Mouse (Mus musculus) kidney, embryonic 14.5 days (tissue): ENCODE results near the gene 1700029H14Rik. TPM values are rescaled to one million over a fixed set of nuclear protein-coding genes. Genes with fewer than 3 reads are reported as not detected.

Source experiments
- ATAC-seq: fragments of 200-750 bp; cut with Nextera tagmentation; 2 replicates; pipeline ENCODE4 v1.8.0; 2017; ENCODE audit warnings: moderate number of reproducible peaks, mild to moderate bottlenecking, moderate TSS enrichment, moderate library complexity; ENCODE audit not compliant: low FRiP score, low TSS enrichment
- H3K27ac ChIP-seq: fragments of 300-500 bp; sonication (generic); 2 replicates; pipeline ENCODE4 v1.5.1; 2014; ENCODE audit warnings: low read depth, mild to moderate bottlenecking, low read length, moderate library complexity, mixed read lengths
- H3K27me3 ChIP-seq: fragments of 300-500 bp; sonication (generic); 2 replicates; pipeline ENCODE4 v1.6.1; 2014; ENCODE audit warnings: mild to moderate bottlenecking, low read length; ENCODE audit not compliant: control insufficient read depth, insufficient read depth
- H3K36me3 ChIP-seq: fragments of 300-500 bp; sonication (generic); 2 replicates; pipeline ENCODE4 v1.6.1; 2014; ENCODE audit warnings: low read length, mixed read lengths; ENCODE audit not compliant: control insufficient read depth, insufficient read depth
- H3K4me1 ChIP-seq: fragments of 300-500 bp; sonication (generic); 2 replicates; pipeline ENCODE4 v1.6.1; 2014; ENCODE audit warnings: low read length, mixed read lengths; ENCODE audit not compliant: control insufficient read depth, insufficient read depth
- H3K4me2 ChIP-seq: fragments of 300-500 bp; sonication (generic); replicated peaks from 2 replicates; pipeline ENCODE4 v1.6.1; 2014; ENCODE audit warnings: low read depth, mild to moderate bottlenecking, low read length
- H3K4me3 ChIP-seq: fragments of 300-500 bp; sonication (generic); 2 replicates; pipeline ENCODE4 v1.5.1; 2014; ENCODE audit warnings: mild to moderate bottlenecking, low read length
- H3K9ac ChIP-seq: fragments of 300-500 bp; sonication (generic); 2 replicates; pipeline ENCODE4 v1.6.1; 2014; ENCODE audit warnings: low read depth, mild to moderate bottlenecking, low read length, moderate library complexity
- H3K9me3 ChIP-seq: fragments of 300-500 bp; sonication (generic); 2 replicates; pipeline ENCODE4 v1.6.1; 2016; ENCODE audit warnings: low read length; ENCODE audit not compliant: control insufficient read depth
- WGBS: fragments of 180-500 bp; shearing (Covaris S2); extraction: QIAGEN DNeasy Blood & Tissue Kit; methylation state at CpG from one replicate; pipeline ENCODE4 v1.1.7; 2014; 5-methylcytosine and 5-hydroxymethylcytosine counted together
- polyA plus RNA-seq: library from polyadenylated mRNA; unstranded; fragments of >200 nt; fragmentation: Nextera tagmentation; extraction: Ambion mirVana; gene quantifications from 2 replicates; pipeline ENCODE4 v1.2.1, GENCODE M21; 2014

Gene 1700029H14Rik
- polyA plus RNA-seq, 1 experiment from 2014 or later: not detected

GRCm38 (mm10) chr8:13597777-13598176, 35.5 kb upstream of the 1700029H14Rik start:
- WGBS: 94% methylated on average over 6 of the region's 6 CpGs
- Histone ChIP-seq H3K4me2 (no peak overlapping the region), H3K4me1 (no peaks in the 10 kb centered on the region), H3K27ac (no peak overlapping the region), H3K27me3 (no peaks in the 10 kb centered on the region), H3K36me3 (0 out of 2 replicates have a peak, but pooled peaks cover 2% of the 10 kb centered on the region), H3K9me3 (no peaks in the 10 kb centered on the region), H3K4me3 (no peak overlapping the region), H3K9ac (no peak overlapping the region)
- no peak for ATAC-seq

GRCm38 (mm10) chr8:13595861-13596260, 33.6 kb upstream of the 1700029H14Rik start:
- Histone ChIP-seq H3K9me3 (no peaks in the 10 kb centered on the region), H3K4me1 (no peaks in the 10 kb centered on the region), H3K9ac (no peak overlapping the region), H3K4me2 (no peak overlapping the region), H3K27ac (no peak overlapping the region), H3K36me3 (0 out of 2 replicates have a peak, but pooled peaks cover 2% of the 10 kb centered on the region), H3K4me3 (no peak overlapping the region), H3K27me3 (no peaks in the 10 kb centered on the region)
- WGBS: 90% methylated on average over 6 of the region's 6 CpGs
- ATAC-seq: no peak

GRCm38 (mm10) chr8:13594884-13595323, 32.6 kb upstream of the 1700029H14Rik start:
- Histone ChIP-seq H3K4me1 (no peaks in the 10 kb centered on the region), H3K9ac (no peak overlapping the region), H3K27me3 (no peaks in the 10 kb centered on the region), H3K27ac (no peak overlapping the region), H3K4me3 (no peak overlapping the region), H3K9me3 (no peaks in the 10 kb centered on the region), H3K4me2 (no peak overlapping the region), H3K36me3 (0 out of 2 replicates have a peak, but pooled peaks cover 2% of the 10 kb centered on the region)
- WGBS: 76% methylated on average over 11 of the region's 11 CpGs
- no peak for ATAC-seq

- no peaks in the 10 kb centered on the region for H3K4me1 ChIP-seq
- H3K36me3 ChIP-seq: 0 out of 2 replicates have a peak, but pooled peaks cover 2% of the 10 kb centered on the region
- no peak overlapping the region for H3K27ac ChIP-seq
- 85% methylated on average over 8 of the region's 8 CpGs for WGBS
- no peak overlapping the region for H3K9ac ChIP-seq
- no peak overlapping the region for H3K4me3 ChIP-seq
- H3K4me2 ChIP-seq: no peak overlapping the region
- H3K9me3 ChIP-seq: no peaks in the 10 kb centered on the region
- ATAC-seq: no peak
- H3K27me3 ChIP-seq: no peaks in the 10 kb centered on the region
Measured at GRCm38 (mm10) chr8:13593340-13593739, 31.1 kb upstream of the 1700029H14Rik start.

GRCm38 (mm10) chr8:13591246-13591645, 29.0 kb upstream of the 1700029H14Rik start:
- H3K9ac ChIP-seq: no peak overlapping the region
- H3K36me3 ChIP-seq: no peaks in the 10 kb centered on the region
- no peaks in the 10 kb centered on the region for H3K9me3 ChIP-seq
- no peak for ATAC-seq
- no peaks in the 10 kb centered on the region for H3K4me1 ChIP-seq
- H3K4me2 ChIP-seq: no peak overlapping the region
- no peak overlapping the region for H3K4me3 ChIP-seq
- H3K27me3 ChIP-seq: no peaks in the 10 kb centered on the region
- WGBS: 78% methylated on average over 6 of the region's 6 CpGs
- no peak overlapping the region for H3K27ac ChIP-seq

GRCm38 (mm10) chr8:13589071-13589470, 26.8 kb upstream of the 1700029H14Rik start:
- no peaks in the 10 kb centered on the region for H3K27me3 ChIP-seq
- WGBS: 66% methylated on average over 6 of the region's 6 CpGs
- no peak for ATAC-seq

GRCm38 (mm10) chr8:13584652-13585051, 22.4 kb upstream of the 1700029H14Rik start:
- peaks cover 14% of the 10 kb centered on the region; the same call in 1 of the 2 replicates for H3K36me3 ChIP-seq
- 71% methylated on average over 8 of the region's 8 CpGs for WGBS
- no peaks in the 10 kb centered on the region for H3K9me3 ChIP-seq
- H3K4me3 ChIP-seq: no peak overlapping the region
- H3K27ac ChIP-seq: no peak overlapping the region
- H3K4me1 ChIP-seq: no peaks in the 10 kb centered on the region
- no peaks in the 10 kb centered on the region for H3K27me3 ChIP-seq
- no peak overlapping the region for H3K4me2 ChIP-seq
- no peak overlapping the region for H3K9ac ChIP-seq
- ATAC-seq: no peak

More at GRCm38 (mm10) chr8:13589071-13589470, 26.8 kb upstream of the 1700029H14Rik start:
- no peaks in the 10 kb centered on the region for H3K4me1 ChIP-seq
- no peaks in the 10 kb centered on the region; the same call in 1 of the 2 replicates for H3K36me3 ChIP-seq
- no peak overlapping the region for H3K4me3 ChIP-seq
- H3K9me3 ChIP-seq: no peaks in the 10 kb centered on the region
- no peak overlapping the region for H3K4me2 ChIP-seq
- H3K9ac ChIP-seq: no peak overlapping the region
- H3K27ac ChIP-seq: no peak overlapping the region

- no peak overlapping the region for H3K27ac ChIP-seq
- H3K4me2 ChIP-seq: no peak overlapping the region
- no peak overlapping the region for H3K4me3 ChIP-seq
- H3K27me3 ChIP-seq: no peaks in the 10 kb centered on the region
- peaks cover 16% of the 10 kb centered on the region; the same call in 1 of the 2 replicates for H3K36me3 ChIP-seq
- no peak overlapping the region for H3K9ac ChIP-seq
- WGBS: 93% methylated on average over 6 of the region's 6 CpGs
- H3K9me3 ChIP-seq: no peaks in the 10 kb centered on the region
- no peak for ATAC-seq
- no peaks in the 10 kb centered on the region for H3K4me1 ChIP-seq
Measured at GRCm38 (mm10) chr8:13577869-13578268, 15.6 kb upstream of the 1700029H14Rik start.

GRCm38 (mm10) chr8:13571999-13572398, 9.7 kb upstream of the 1700029H14Rik start:
- Histone ChIP-seq H3K9me3 (no peaks in the 10 kb centered on the region), H3K4me3 (no peak overlapping the region), H3K27me3 (no peaks in the 10 kb centered on the region), H3K9ac (no peak overlapping the region; the same call in 1 of the 2 replicates), H3K4me1 (no peaks in the 10 kb centered on the region), H3K27ac (no peak overlapping the region), H3K4me2 (no peak overlapping the region), H3K36me3 (peaks cover 3% of the 10 kb centered on the region; the same call in 1 of the 2 replicates)
- 91% methylated on average over 11 of the region's 11 CpGs for WGBS
- no peak for ATAC-seq
